Comparison of ENCODE assay signal across 23 mouse cellular contexts in the genomic region with DNA sequence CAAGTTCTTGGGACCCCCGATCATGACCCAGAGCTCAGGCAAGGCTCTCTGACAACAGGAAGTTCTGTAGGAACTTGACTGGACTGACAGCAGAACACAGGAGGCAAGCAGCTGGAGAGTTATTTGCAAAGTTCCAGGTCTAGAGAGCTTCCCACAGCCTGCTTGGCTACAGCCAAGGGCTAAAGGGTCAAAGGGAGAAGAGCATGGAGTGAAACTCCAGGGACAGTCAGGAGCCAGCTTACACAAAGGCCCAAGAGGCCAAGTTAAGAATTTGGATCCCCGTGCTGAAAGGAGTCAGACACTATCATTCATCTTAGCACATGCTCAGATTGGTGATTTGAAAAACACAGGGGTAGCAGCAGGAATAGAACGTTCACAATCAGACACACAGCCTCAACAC.
"Had no signal": no experiment of that assay in that cellular context is flagged by ENCODE, and none has a peak within 500 bp of the region (broad histone marks: within the 10 kb centered on the region; RNA-seq: fewer than 3 reads in every experiment).

No protein-coding gene starts in this region.

- H3K4me1 ChIP-seq: heart, embryonic 15.5 days; intestine, embryonic 15.5 days; limb, embryonic 10.5 days; limb, embryonic 12.5 days; liver, embryonic 13.5 days; liver, embryonic 15.5 days had no signal

- H3K27me3 ChIP-seq: heart, embryonic 15.5 days; intestine, embryonic 15.5 days; liver, embryonic 13.5 days; liver, embryonic 15.5 days had no signal

- H3K27ac ChIP-seq: gastrocnemius, adult 2 months; heart, adult 2 months; heart, embryonic 13.5 days; heart, embryonic 15.5 days; hindbrain, embryonic 10.5 days; hindbrain, embryonic 12.5 days; hindbrain, embryonic 14.5 days; intestine, embryonic 15.5 days; layer of hippocampus, adult 2 months; left cerebral cortex, adult 2 months; limb, embryonic 10.5 days; limb, embryonic 12.5 days; liver, embryonic 13.5 days; liver, embryonic 15.5 days had no signal

- H3K4me3 ChIP-seq: gastrocnemius, adult 2 months; heart, adult 2 months; heart, embryonic 13.5 days; heart, embryonic 15.5 days; hindbrain, embryonic 10.5 days; hindbrain, embryonic 12.5 days; intestine, embryonic 15.5 days; layer of hippocampus, adult 2 months; left cerebral cortex, adult 2 months; limb, embryonic 10.5 days; limb, embryonic 12.5 days; liver, embryonic 13.5 days; liver, embryonic 15.5 days had no signal

- DNase-seq: gastrocnemius, adult 2 months; gastrocnemius, postnatal 10 days; gastrocnemius, postnatal 25 days; heart, adult 2 months; heart, postnatal 4 days; kidney, adult 18-20 months; kidney, adult 8-10 months; kidney, postnatal 10 days; kidney, postnatal 25 days; kidney, postnatal 4 days; liver, embryonic 13.5 days; liver, postnatal 0 days had no signal

- H3K9ac ChIP-seq: heart, embryonic 13.5 days; heart, embryonic 15.5 days; hindbrain, embryonic 12.5 days; hindbrain, embryonic 14.5 days; intestine, embryonic 15.5 days; limb, embryonic 12.5 days; liver, embryonic 13.5 days; liver, embryonic 15.5 days; liver, postnatal 0 days had no signal

- H3K36me3 ChIP-seq: heart, embryonic 15.5 days; limb, embryonic 12.5 days had no signal
